Mouse (Mus musculus): ENCODE measurements around the gene Wdr27.

DNA sequence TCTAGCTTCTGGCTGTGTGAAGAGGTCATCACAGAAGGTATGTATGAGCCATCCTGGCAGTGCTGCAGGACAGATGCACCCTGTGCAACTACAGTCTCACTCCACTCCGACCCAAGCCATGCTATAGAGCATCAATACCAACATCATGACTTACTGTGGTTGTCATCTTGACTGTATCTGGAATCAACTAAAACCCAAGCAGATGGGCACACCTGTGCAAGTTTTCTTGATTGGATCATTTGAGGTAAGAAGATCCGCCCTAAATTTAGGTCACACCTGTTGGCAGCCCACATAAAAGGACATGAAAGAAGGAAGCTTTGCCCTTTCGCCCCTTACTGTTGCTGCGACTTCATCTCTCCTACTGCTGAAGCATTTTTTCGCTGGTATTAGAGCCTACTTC lies 33.6 kb downstream of the Wdr27 start:
- TF ChIP-seq CTCF (IDR thresholded peaks at IDR 0.05; ENCODE audit: extremely low read depth, insufficient read length, insufficient replicate concordance, low read depth, low read length) (no peak), POLR2A (IDR thresholded peaks at IDR 0.05; ENCODE audit: low read depth, low read length) (no peak)

Data from small intestine, adult 2 months (tissue).